Mouse (Mus musculus) cerebellum, postnatal 4 days (tissue): Measurements from ENCODE around the gene Gm43552.
A peak's percentile ranks its signal among the peaks of the same experiment; 100 is the strongest.
"Not testable (repeated sequence)": the region's sequence is repeated elsewhere in the genome, so short reads cannot be mapped to it uniquely, and the experiment has no call there.

Experiments
- DNase-seq, 2 experiments: peaks; one replicate each; pipeline ENCODE4 v3.0.0; 2022; ENCODE audit warnings: low spot score in 2 of 2, mixed read lengths in 1 of 2

Gm43552 gene

DNA sequence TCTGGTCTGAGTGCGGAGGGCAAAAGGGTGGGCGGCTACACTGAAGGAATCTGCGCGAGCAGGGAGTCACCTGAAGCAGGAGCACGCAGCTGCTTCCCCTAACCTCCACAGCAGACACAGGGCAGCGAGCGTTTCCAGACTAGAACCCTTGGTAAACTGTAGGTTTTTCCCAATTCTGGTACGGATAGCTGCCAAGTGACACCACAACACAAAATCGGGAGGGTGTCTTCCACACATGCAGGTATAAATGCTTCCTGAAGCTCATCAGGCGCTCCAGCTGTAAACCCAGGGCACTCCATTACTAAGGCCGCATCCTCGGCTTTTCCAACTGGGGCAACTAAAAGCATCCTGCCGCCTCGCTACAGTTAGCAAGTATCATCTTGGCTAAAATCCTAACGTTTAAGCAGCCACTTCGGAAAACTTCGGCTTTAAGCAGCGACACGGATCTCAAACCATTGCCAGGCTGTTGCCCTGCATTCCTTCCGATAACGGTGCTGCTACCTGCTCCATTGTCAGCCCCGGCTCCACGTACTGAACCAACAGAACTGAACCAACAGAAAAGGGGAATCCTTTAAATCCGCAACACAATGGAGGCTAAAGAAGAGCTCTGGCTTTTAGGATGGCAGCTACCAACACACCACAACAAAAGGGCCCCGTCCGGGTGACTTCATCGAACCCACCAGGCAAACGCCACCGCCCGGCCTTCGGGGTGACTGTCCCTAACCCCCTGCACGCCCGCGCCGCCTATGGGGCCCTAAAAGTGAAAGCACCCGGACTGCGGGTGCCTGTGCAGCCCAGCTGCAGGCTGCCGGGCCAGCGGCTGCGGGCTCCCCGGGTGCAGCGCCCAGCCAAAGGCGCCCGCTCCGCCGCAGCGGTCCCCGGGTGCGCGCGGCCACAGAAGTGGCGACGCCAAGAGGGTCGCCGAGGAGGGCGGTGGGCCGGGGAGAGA lies 592 bp downstream of the Gm43552 start:
- DNase-seq, result peak; percentile 38 to 60

DNA sequence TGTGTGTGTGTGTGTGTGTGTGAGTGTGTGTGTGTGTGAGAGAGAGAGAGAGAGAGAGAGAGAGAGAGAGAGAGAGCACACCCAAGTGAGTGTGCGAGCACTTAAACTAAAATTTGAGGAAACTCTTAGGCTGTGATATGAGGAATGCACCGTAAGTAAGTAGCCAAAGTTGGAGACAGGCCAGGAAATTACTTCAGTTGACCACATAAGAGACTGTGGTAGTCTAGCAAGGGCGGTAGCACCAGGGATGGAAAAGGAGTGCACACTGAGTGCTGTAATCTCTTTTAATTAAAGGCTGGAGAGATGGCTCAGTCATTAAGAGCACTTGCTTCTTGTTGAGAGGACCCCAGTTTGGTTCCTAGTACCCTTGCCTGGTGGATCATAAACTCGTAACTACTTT lies 2.8 kb downstream of the Gm43552 start:
- DNase-seq, result no peak

GRCm38 (mm10) chr5:65488725-65489124 lies 3.9 kb downstream of the Gm43552 start:
- DNase-seq, result no peak

- no peak for DNase-seq
These were observed 5.3 kb downstream of the Gm43552 start for GRCm38 (mm10) chr5:65487381-65487780.

- DNase-seq, result no peak
These were observed 6.1 kb downstream of the Gm43552 start for GRCm38 (mm10) chr5:65486514-65486913.

GRCm38 (mm10) chr5:65482996-65483395 lies 9.6 kb downstream of the Gm43552 start:
- no peak for DNase-seq

- DNase-seq, result no peak
These were observed 12.1 kb downstream of the Gm43552 start for GRCm38 (mm10) chr5:65480511-65480910.

DNA sequence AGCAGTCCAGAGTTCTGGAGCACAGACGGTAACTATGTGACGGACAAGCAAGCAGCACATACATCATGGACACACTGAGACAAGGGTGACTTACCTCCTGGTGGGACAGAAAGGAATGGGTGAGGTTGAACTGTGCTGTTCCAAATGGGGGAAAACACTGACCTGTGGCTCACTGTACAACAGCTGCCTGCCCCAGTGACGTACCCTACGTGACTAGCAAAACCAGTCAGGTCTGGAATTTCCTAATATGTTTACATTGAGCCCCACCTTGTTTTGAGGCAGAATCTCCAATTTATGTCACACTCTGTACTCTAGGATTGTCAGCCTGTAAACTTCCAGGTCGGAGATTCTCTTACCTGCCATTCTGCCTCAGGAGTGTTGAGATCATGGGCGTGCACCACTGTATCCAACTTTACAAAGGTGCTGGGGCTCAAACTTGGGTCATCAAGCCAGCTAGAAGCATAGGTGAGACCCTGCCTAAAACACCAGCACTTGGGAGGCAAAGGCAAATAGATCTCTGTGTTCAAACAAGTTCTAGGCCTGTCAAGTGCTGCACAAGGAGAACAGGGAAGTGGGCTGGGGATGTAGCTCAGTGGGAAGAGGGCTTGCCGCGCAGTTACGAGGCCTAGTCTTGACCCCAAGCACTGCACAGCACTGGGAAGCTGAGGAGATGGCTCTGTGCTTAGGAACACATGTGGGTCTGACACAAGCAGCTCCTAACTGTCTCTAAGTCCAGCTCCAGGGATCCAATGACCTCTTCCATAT lies 12.8 kb downstream of the Gm43552 start:
- no peak for DNase-seq

DNA sequence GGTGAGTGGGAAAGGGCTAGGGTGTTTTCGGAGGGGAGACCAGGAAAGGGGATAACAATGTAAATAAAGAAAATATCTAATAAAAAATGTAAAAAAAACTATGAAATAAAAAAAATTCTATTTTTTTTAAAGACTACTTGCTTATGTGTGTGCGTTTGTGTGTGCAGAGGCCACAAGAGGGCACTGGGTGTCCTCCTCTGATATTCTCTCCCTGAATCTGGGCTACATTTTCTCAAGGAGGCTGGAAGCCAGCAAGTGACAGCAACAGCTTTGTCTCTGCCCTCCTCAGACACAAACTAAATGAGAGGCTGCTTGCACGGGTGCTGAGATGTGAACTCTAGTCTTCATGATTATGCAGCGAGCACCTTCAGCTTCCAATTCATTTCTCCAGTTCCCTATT lies 14.4 kb downstream of the Gm43552 start:
- DNase-seq, result no peak

- not testable (repeated sequence) for DNase-seq
These were observed 15.9 kb downstream of the Gm43552 start for GRCm38 (mm10) chr5:65476739-65477138.

DNA sequence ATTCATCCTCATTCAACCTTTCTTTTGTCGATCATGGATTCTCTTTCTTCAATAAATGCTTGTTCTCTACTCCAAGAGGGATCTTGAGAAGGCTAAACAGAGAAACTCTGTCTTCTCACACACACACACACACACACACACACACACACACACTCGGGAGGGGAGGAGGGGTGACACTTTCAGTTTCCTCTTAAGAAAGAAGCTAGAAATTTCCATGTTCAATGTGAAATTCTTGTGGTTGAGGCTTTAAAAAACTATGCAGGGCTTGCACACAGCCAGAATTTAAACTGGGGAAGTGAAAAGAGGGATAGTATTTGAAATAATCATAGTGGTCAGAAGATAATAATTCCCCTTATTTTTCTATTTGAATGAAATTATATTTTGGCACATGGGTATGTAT lies 16.8 kb downstream of the Gm43552 start:
- no peak for DNase-seq

- DNase-seq, result no peak
These were observed 22.9 kb downstream of the Gm43552 start for GRCm38 (mm10) chr5:65469766-65470165.

GRCm38 (mm10) chr5:65466911-65467310 lies 25.7 kb downstream of the Gm43552 start:
- DNase-seq, result no peak

- DNase-seq, result no peak
These were observed 32.3 kb downstream of the Gm43552 start for GRCm38 (mm10) chr5:65460361-65460760.

DNA sequence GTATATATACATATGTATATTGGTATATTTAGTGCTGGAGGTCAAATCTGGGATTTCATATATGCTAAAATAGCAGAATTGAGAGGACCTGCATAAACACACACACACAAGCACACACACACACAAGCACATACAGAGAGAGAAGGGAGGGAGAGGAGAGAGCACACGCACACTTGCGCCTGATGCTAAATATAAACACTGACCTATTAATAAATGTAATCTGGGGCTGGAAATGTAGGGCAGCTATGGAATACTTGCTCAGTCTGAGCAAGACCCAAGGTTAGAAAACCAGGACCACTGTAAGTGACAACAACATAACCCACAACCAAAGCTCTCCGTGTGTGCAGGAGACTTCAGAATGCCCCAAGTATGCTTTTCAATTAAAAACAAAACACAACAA lies 33.2 kb downstream of the Gm43552 start:
- no peak for DNase-seq

GRCm38 (mm10) chr5:65457846-65458245 lies 34.8 kb downstream of the Gm43552 start:
- DNase-seq, result no peak

- DNase-seq, result no peak
These were observed 35.4 kb downstream of the Gm43552 start for GRCm38 (mm10) chr5:65457086-65457827.

- no peak for DNase-seq
These were observed 37.9 kb downstream of the Gm43552 start for GRCm38 (mm10) chr5:65454771-65455170.

DNA sequence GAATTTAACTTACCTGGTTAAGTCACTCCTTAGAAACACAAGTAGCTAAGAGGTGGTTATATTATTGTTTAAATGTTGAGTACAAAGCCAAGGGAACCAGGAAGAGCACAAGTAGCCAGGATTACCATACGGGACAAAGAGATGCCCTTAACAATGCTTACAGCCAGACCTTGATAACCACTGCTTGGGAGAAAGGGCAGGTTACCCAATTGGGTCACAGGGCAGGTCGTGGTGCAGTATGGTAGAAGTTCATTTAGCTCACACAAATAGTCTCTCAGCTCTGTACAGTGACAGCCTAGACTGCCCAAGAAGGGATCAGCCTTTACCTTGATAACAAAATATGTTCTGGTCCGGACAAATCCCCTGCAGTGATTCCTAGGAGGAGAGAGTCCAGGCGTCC lies 43.7 kb downstream of the Gm43552 start:
- no peak for DNase-seq

- no peak for DNase-seq
These were observed 44.8 kb downstream of the Gm43552 start for GRCm38 (mm10) chr5:65447826-65448225.

GRCm38 (mm10) chr5:65446756-65447155 lies 45.9 kb downstream of the Gm43552 start:
- DNase-seq, result no peak

- DNase-seq, result no peak
These were observed 47.7 kb downstream of the Gm43552 start for GRCm38 (mm10) chr5:65444981-65445380.
